Mouse (Mus musculus) heart, adult 2 months (tissue): ENCODE measurements around the gene Ccm2. TPM values are rescaled to one million over a fixed set of nuclear protein-coding genes. Genes with fewer than 3 reads are reported as not detected.
A peak's percentile ranks its signal among the peaks of the same experiment; 100 is the strongest.

Experiments used
- DNase-seq, 2 experiments: peaks; one replicate each; pipeline ENCODE4 v3.0.0; 2021
- H3K27ac ChIP-seq: fragments of 200-600 bp; 2 replicates; pipeline ENCODE4 v1.8.1; 2022
- H3K27me3 ChIP-seq: fragments of 200-500 bp; 2 replicates; pipeline ENCODE4 v1.6.1; 2012; ENCODE audit warnings: mild to moderate bottlenecking, low read length, inconsistent platforms, mixed read lengths; ENCODE audit not compliant: control insufficient read depth, insufficient read depth
- H3K36me3 ChIP-seq: fragments of 200-500 bp; 2 replicates; pipeline ENCODE4 v1.6.1; 2012; ENCODE audit warnings: low read length, inconsistent platforms; ENCODE audit not compliant: control insufficient read depth, insufficient read depth
- H3K4me1 ChIP-seq: fragments of 200-500 bp; 2 replicates; pipeline ENCODE4 v1.6.1; 2011; ENCODE audit warnings: low read length; ENCODE audit not compliant: control insufficient read depth, insufficient read depth
- H3K4me3 ChIP-seq: fragments of 200-600 bp; 2 replicates; pipeline ENCODE4 v1.8.1; 2022
- H3K79me2 ChIP-seq: fragments of 200-500 bp; replicated peaks from 2 replicates; pipeline ENCODE4 v1.6.1; 2012; ENCODE audit warnings: mild to moderate bottlenecking, inconsistent platforms, low read length, moderate library complexity, mixed read lengths; ENCODE audit not compliant: control insufficient read depth, insufficient read depth
- H3K9ac ChIP-seq: fragments of 200-500 bp; 2 replicates; pipeline ENCODE4 v1.6.1; 2012; ENCODE audit warnings: low read depth, mild to moderate bottlenecking, control low read depth, inconsistent platforms, low read length, mixed read lengths
- CTCF ChIP-seq: fragments of 200-600 bp; IDR thresholded peaks from 2 replicates; pipeline ENCODE4 v1.8.1; 2022; ENCODE audit warnings: antibody characterized with exemption, mild to moderate bottlenecking, moderate library complexity
- EP300 ChIP-seq: fragments of 200-500 bp; IDR thresholded peaks from 2 replicates; pipeline ENCODE4 v1.6.1; 2011; ENCODE audit warnings: low read depth, low read length, control low read depth; ENCODE audit not compliant: insufficient read depth
- POLR2A ChIP-seq: fragments of 200-500 bp; IDR thresholded peaks from 2 replicates; pipeline ENCODE4 v1.6.1; 2011; ENCODE audit warnings: mild to moderate bottlenecking, low read depth, low read length, control low read depth; ENCODE audit not compliant: insufficient read depth
- WGBS: fragments of 180-500 bp; shearing (Covaris S2); methylation state at CpG from one replicate; pipeline ENCODE4 v1.1.7; 2018; 5-methylcytosine and 5-hydroxymethylcytosine counted together
- intact Hi-C: fragments of 180-260 bp; cut with DNase I; formaldehyde crosslinking; loops from one replicate; pipeline ENCODE4 v1.15.1; 2025
- polyA plus RNA-seq: library from polyadenylated mRNA; depleted of rRNA; stranded (reverse); fragments of >200 nt; gene quantifications from 2 replicates; pipeline ENCODE4 v1.2.3, GENCODE M21; 2012
- total RNA-seq, 2 experiments: library from RNA; stranded (reverse); gene quantifications; 2 replicates each; pipeline ENCODE4 v1.2.3; 2021

The Ccm2 gene
- total and polyA plus RNA-seq, 3 experiments = 25.6 to 54.1 (median 28.5) TPM

DNA sequence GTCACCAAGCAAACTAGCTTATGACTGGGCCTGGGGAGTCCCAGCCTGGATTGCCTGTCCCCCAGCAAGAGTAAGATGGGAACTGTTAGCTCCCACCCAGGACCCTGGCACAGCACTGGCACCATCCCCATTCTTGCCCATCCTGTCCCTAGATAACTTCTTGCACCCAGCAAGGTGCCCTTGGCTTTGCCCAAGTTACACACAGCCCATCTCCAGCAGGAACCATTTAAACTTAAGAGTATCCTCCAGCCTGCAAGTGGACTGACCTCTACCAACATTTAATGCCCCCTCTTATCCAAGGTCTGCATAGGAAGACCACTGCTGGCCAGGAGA, 57.9 kb downstream of the Ccm2 start:
- Histone ChIP-seq H3K36me3 (no peaks in the 10 kb centered on the region), H3K9ac (no peak overlapping the region), H3K27ac (no peak overlapping the region), H3K4me1 (peaks cover 2% of the 10 kb centered on the region; the same call in 1 of the 2 replicates), H3K4me3 (no peak overlapping the region), H3K79me2 (no peaks in the 10 kb centered on the region), H3K27me3 (no peaks in the 10 kb centered on the region)
- intact Hi-C loops = no loop called here
- no peak for TF ChIP-seq CTCF
- no peak for TF ChIP-seq EP300
- TF ChIP-seq POLR2A = no peak
- DNase-seq = no peak

DNA sequence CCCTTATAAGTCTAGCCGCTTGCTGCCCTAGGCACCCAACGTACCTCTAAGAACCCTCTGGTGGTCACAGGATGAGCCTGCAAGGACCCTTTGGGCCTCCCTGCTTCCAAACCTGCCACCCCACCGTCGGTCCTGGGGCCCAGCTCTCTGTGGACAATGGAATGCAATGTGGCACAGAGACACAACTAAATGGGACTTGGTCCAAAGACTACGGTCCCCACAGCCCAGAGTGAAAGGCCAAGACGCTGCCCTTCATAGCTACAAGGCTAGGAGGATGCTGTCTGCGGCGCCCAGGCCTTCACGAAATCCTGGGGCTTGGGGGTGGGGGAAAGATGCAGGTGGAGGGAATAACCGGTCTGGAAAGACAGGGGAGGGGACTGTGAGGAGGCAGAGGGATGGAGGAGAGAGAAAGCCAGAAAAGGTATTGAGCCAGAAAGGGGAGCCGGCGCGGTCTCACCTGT, 58.4 kb downstream of the Ccm2 start:
- intact Hi-C loops = no loop called here
- H3K27me3 ChIP-seq = no peaks in the 10 kb centered on the region
- TF ChIP-seq CTCF = peak; percentile 38
- no peak for TF ChIP-seq POLR2A
- no peak for TF ChIP-seq EP300
- peak overlapping the region; percentile 32 for H3K4me3 ChIP-seq
- H3K9ac ChIP-seq = 0 out of 2 replicates have a peak overlapping the region, but pooled peaks have one; percentile 2
- H3K27ac ChIP-seq = no peak overlapping the region
- DNase-seq = no peak
- 11% methylated on average over 13 of the region's 13 CpGs for WGBS
- no peaks in the 10 kb centered on the region for H3K36me3 ChIP-seq
- H3K79me2 ChIP-seq = no peaks in the 10 kb centered on the region
- H3K4me1 ChIP-seq = peaks cover 2% of the 10 kb centered on the region; the same call in 1 of the 2 replicates

DNA sequence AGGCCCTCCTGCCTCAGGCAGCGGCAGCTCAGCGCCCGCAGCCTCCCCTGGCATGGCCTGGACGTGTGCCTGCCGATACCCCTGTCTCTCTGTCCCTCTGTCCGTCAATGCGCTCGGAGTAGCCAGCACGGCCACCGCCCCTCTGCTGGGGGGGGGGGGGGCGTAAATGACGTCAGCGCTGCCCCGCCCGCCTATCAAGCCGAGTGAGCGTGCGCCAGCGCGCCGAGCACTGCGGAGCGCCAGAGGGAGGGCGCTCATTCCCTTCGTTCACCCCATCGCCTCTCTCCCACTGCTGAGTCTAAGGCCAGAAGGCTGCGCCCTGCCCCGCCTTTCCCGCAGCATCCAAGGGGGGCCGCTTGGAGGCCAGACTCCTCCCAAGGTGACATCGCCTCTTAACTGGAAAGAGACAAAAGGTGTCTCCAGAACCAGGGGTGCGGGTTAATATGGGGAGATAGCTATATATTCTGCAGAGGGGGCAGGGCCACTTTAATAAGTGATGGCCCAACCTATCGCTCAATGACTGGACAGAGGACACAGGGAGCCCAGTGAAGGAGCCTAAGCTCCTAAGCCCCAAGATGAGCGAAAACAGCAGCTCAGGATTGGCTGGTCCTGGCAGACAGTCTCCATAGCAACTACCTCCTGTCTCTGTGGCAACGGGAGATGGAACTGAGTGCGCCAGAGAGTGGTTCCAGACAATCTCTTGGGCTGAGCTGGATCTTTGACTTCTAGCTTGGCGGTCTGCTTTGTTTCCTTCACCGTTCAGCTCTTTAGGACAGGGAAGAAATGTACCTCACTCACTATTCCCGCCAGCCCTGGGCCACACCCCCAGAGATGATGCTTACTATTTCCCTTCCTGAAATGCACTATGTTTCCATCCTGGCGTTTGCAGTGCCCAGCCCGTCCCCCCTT, 59.1 kb downstream of the Ccm2 start, which contains the start of gene Nacad:
Gene Nacad (minus strand): TSS at position 563 of the 909 bp plus-strand sequence.
- H3K4me3 ChIP-seq = peak within 1 kb of the TSS; percentile 32
- H3K27ac ChIP-seq = no peak within 1 kb of the TSS
- TF ChIP-seq EP300 (no peak), CTCF (no peak), POLR2A (no peak)
- H3K27me3 ChIP-seq = no peaks in the 10 kb centered on the region
- no peaks in the 10 kb centered on the region for H3K79me2 ChIP-seq
- WGBS = 7% methylated on average over 40 of the region's 41 CpGs
- DNase-seq = no peak
- intact Hi-C loops = no loop called here
- peaks cover 2% of the 10 kb centered on the region; the same call in 1 of the 2 replicates for H3K4me1 ChIP-seq
- no peaks in the 10 kb centered on the region for H3K36me3 ChIP-seq
- H3K9ac ChIP-seq = peak within 1 kb of the TSS; percentile 12; the same call in 1 of the 2 replicates

DNA sequence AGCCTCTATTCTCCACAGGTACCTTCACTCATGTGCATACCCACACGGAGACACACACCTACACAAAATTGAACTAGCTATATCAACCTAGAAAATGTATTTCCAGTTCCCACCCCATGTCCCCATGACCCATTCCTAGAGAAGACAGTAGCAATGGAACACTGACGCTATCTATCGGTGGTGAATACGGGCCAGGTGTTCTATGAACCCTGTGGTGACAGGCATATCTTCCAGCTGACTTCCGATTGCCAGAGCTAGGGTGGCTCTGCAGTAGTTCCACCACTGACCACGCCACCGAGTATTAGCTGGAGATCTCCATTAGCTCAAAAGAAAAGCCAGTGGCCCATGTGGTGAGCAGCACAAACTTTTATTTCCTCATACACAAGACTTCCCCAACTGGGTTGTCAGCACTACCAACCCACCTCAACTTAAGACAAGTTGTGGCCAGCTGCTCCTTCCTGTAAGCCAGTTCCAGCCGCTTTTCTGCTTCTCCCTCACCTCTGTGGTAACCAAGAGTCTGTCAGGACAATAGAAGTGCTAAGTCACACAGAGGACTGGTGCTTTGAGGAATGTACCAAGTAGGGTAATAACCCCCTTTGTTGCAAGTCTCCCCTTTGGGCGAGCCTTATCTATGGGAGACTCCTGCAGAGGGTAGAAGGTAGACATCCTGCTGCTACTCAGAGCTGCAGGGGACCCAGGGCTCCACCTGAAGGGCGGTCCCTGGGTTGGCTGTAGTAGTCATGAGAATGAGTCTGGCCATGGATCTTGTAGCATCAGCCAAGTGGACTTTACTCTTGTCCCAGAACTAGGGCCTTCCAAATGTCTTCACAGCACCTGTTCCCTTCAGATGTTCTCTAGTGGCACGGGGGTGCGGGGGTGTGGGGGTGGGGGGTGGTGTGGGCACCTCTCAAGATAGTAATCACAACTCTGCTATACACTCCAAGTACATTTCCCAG, 68.8 kb downstream of the Ccm2 start:
- intact Hi-C loops = no loop called here
- 82% methylated on average over 12 of the region's 12 CpGs for WGBS
- H3K9ac ChIP-seq = no peak overlapping the region
- no peak overlapping the region for H3K27ac ChIP-seq
- no peak for TF ChIP-seq CTCF
- DNase-seq = no peak
- H3K4me3 ChIP-seq = no peak overlapping the region
- no peaks in the 10 kb centered on the region for H3K27me3 ChIP-seq
- H3K36me3 ChIP-seq = no peaks in the 10 kb centered on the region
- no peaks in the 10 kb centered on the region; the same call in 1 of the 2 replicates for H3K79me2 ChIP-seq
- no peaks in the 10 kb centered on the region for H3K4me1 ChIP-seq

DNA sequence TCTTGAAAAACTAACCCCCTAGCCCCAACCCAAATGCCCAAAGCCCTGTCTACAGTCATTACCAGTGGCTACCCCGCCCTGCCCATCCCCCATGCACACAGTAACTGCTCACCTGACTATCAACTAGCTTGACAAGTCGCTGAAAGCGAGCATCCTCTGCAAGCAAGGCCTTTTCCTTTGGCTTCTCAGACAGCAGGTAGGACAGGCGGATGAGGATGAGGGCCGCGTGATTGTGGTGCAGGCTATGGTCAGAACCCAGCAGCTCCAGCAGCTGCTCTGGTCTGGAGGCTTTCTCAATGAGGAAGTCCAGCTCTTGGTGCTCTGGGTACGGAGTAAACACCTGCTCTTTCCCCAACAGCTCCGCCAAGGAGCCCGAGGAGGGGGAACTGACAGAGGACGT, 77.0 kb downstream of the Ccm2 start:
- no peaks in the 10 kb centered on the region for H3K27me3 ChIP-seq
- TF ChIP-seq EP300 (no peak), POLR2A (no peak), CTCF (no peak)
- intact Hi-C loops = loop anchor here (10.0 kb wide), 1 partner anchor 259 kb away; no protein-coding TSS in a partner anchor
- DNase-seq = no peak
- WGBS = 74% methylated on average over 10 of the region's 10 CpGs
- H3K4me3 ChIP-seq = no peak overlapping the region
- H3K27ac ChIP-seq = no peak overlapping the region
- H3K36me3 ChIP-seq = peaks cover 5% of the 10 kb centered on the region
- no peak overlapping the region for H3K9ac ChIP-seq
- H3K79me2 ChIP-seq = peaks cover 2% of the 10 kb centered on the region; the same call in 1 of the 2 replicates
- peaks cover 6% of the 10 kb centered on the region for H3K4me1 ChIP-seq
